8 mouse cellular contexts compared by ENCODE assay signal in the genomic region with DNA sequence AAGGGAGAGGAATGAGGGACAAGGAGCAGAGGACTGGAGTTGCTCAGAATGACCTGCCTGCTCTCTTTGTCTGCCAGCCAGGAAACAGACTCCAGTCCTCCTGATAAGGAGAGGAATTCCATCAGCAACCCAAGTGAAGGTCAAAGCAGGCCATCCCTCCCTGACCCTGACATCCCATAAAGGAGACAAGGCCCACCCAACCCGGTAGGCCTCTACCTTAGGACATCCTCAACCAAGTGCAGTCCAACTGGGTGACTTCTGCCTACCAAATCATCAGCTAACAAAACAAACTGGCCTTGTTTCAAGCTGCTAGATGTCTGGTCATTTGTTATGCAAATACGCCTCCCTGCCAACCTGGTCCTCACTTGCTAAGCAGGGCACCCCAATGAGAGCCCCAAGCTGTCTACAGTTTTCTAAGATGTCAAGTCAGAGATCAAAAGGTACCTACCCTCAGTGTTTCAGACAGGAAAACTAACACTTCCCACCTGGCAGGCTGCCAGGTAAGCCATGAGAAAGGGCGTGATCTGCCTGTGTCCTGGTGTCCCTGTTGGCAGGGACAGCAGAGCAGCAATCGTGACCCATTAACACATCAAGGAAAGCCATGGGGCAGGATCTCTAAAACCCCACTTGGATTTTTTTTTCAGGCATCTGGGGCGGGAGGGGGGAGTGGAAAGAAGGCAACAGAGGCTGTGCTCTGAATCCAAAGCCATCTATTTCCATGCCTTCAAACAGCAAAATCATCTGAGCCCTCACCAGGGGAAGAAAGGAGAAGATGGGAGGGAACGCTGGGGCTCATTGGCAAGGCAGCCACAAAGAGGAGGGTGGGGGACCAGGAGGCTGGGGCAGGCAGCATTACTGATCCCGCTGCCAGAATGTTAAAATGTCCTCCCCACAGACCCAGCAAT.
DNase-seq lines count a peak whose midpoint lies in the region; ATAC-seq and TF ChIP-seq lines count a peak whose summit lies in the region.
"Had no signal": no experiment of that assay in that cellular context is flagged by ENCODE, and none has a peak within 500 bp of the region (broad histone marks: within the 10 kb centered on the region; RNA-seq: fewer than 3 reads in every experiment).

No protein-coding gene starts in this region.

- H3K27me3 ChIP-seq in forebrain, postnatal 0 days (ENCODE audit: insufficient read depth, low read length) = no peaks in the 10 kb centered on the region; the same call in 1 of the 2 replicates
- no peaks in the 10 kb centered on the region for H3K27me3 ChIP-seq in intestine, embryonic 15.5 days (replicated peaks)

- H3K4me2 ChIP-seq in forebrain, postnatal 0 days (ENCODE audit: low read depth) = no peak overlapping the region
- no peak overlapping the region for H3K4me2 ChIP-seq in intestine, embryonic 15.5 days (replicated peaks)

- H3K36me3 ChIP-seq in forebrain, postnatal 0 days (ENCODE audit: insufficient read depth) = no peaks in the 10 kb centered on the region
- no peaks in the 10 kb centered on the region for H3K36me3 ChIP-seq in intestine, embryonic 15.5 days

- no peak overlapping the region for H3K4me3 ChIP-seq in forebrain, postnatal 0 days (ENCODE audit: low read depth, low read length)
- no peak overlapping the region for H3K4me3 ChIP-seq in intestine, embryonic 15.5 days (replicated peaks)
- no peak overlapping the region for H3K4me3 ChIP-seq in layer of hippocampus, adult 2 months

- no peak overlapping the region for H3K9ac ChIP-seq in forebrain, postnatal 0 days
- no peak overlapping the region for H3K9ac ChIP-seq in intestine, embryonic 15.5 days
- H3K9ac ChIP-seq: liver, embryonic 14.5 days had no signal

- no peaks in the 10 kb centered on the region for H3K9me3 ChIP-seq in forebrain, postnatal 0 days (ENCODE audit: low read length)
- H3K9me3 ChIP-seq in intestine, embryonic 15.5 days = no peaks in the 10 kb centered on the region

- 22% methylated on average over 7 of the region's 7 CpGs for WGBS in forebrain, postnatal 0 days
- WGBS in intestine, embryonic 15.5 days = 36% methylated on average over 7 of the region's 7 CpGs

- H3K4me1 ChIP-seq in forebrain, postnatal 0 days (ENCODE audit: insufficient read depth) = peaks cover 5% of the 10 kb centered on the region; the same call in 1 of the 2 replicates
- H3K4me1 ChIP-seq in intestine, embryonic 15.5 days (replicated peaks) = peaks cover 10% of the 10 kb centered on the region; the same call in 1 of the 2 replicates

- no peak for TF ChIP-seq CTCF in forebrain, postnatal 0 days (IDR thresholded peaks at IDR 0.05; ENCODE audit: low read depth)
- TF ChIP-seq CTCF in layer of hippocampus, adult 2 months (conservative IDR thresholded peaks at IDR 0.05) = no peak

- ATAC-seq in forebrain, postnatal 0 days = peak; percentile 85
- ATAC-seq in intestine, embryonic 15.5 days = peak; percentile 89

- H3K27ac ChIP-seq in forebrain, postnatal 0 days (ENCODE audit: low read depth, low read length) = no peak overlapping the region
- no peak overlapping the region for H3K27ac ChIP-seq in intestine, embryonic 15.5 days
- H3K27ac ChIP-seq in layer of hippocampus, adult 2 months = no peak overlapping the region
- H3K27ac ChIP-seq: liver, embryonic 14.5 days had no signal

- DNase-seq in Muller cell, postnatal 12 days (ENCODE audit: inconsistent ontology term) = peak; percentile 41
- peak; percentile 36 for DNase-seq in WW6 (ENCODE audit: low read depth, low spot score)
- DNase-seq in forebrain, postnatal 0 days = peak; percentile 52
- peak; percentile 73 for DNase-seq in retina, postnatal 1 day
- DNase-seq in B cell, adult 2 months = no peak
- no peak for DNase-seq in layer of hippocampus, adult 2 months (ENCODE audit: low spot score in 2 of 2)

Comparison
In these comparisons a context has a peak if more than half of its experiments do, and no peak if none do; other contexts are left out.
1. DNase-seq: peak in Muller cell, postnatal 12 days (single experiment), WW6 (single experiment), forebrain, postnatal 0 days (single experiment) and retina, postnatal 1 day (single experiment); none in B cell, adult 2 months (0 of 2) and layer of hippocampus, adult 2 months (0 of 2).